Mouse (Mus musculus) liver, embryonic 14.5 days (tissue): ENCODE measurements around the gene Slfn2. TPM values are rescaled to one million over a fixed set of nuclear protein-coding genes. Genes with fewer than 3 reads are reported as not detected.
A peak's percentile ranks its signal among the peaks of the same experiment; 100 is the strongest.

Experiments used
- ATAC-seq: fragments of 200-750 bp; cut with Nextera tagmentation; 2 replicates; pipeline ENCODE4 v1.8.0; 2017; ENCODE audit warnings: moderate number of reproducible peaks, mild to moderate bottlenecking, moderate library complexity; ENCODE audit not compliant: insufficient read depth
- DNase-seq, 3 experiments: peaks; one replicate each; pipeline ENCODE4 v3.0.0-alpha.2; 2012 to 2013; ENCODE audit warnings: low read depth in 3 of 3, low spot score in 3 of 3
- H3K27ac ChIP-seq: fragments of 300-500 bp; sonication (generic); 2 replicates; pipeline ENCODE4 v1.5.1; 2014; ENCODE audit warnings: moderate library complexity, mild to moderate bottlenecking, control low read depth, inconsistent platforms
- H3K27me3 ChIP-seq: fragments of 300-500 bp; sonication (generic); 2 replicates; pipeline ENCODE4 v1.6.1; 2014; ENCODE audit warnings: mild to moderate bottlenecking, low read length, moderate library complexity; ENCODE audit not compliant: control insufficient read depth, insufficient read depth
- H3K36me3 ChIP-seq: fragments of 300-500 bp; sonication (generic); replicated peaks from 2 replicates; pipeline ENCODE4 v1.6.1; 2014; ENCODE audit warnings: low read depth; ENCODE audit not compliant: control insufficient read depth, insufficient read depth
- H3K4me1 ChIP-seq, 2 experiments: fragments of 200-500 bp in 1 of 2; fragments of 300-500 bp in 1 of 2; sonication (generic) in 1 of 2; replicated peaks; 2 replicates each; pipeline ENCODE4 v1.6.1; 2012 to 2014; ENCODE audit warnings: antibody characterized with exemption in 1 of 2, inconsistent platforms in 1 of 2, low read length in 1 of 2; ENCODE audit not compliant: control insufficient read depth in 2 of 2, insufficient read depth in 2 of 2
- H3K4me2 ChIP-seq: fragments of 300-500 bp; sonication (generic); 2 replicates; pipeline ENCODE4 v1.6.1; 2014; ENCODE audit warnings: low read depth, mild to moderate bottlenecking, control low read depth, moderate library complexity
- H3K4me3 ChIP-seq, 2 experiments: fragments of 200-500 bp in 1 of 2; fragments of 300-500 bp in 1 of 2; sonication (generic) in 1 of 2; 2 replicates each; pipeline ENCODE4 v1.5.1; 2012 to 2014; ENCODE audit warnings: low read depth in 2 of 2, low read length in 2 of 2, mild to moderate bottlenecking in 2 of 2, control low read depth in 1 of 2, inconsistent platforms in 1 of 2, moderate library complexity in 1 of 2; ENCODE audit not compliant: insufficient read depth in 1 of 2
- H3K9ac ChIP-seq: fragments of 300-500 bp; sonication (generic); replicated peaks from 2 replicates; pipeline ENCODE4 v1.6.1; 2014; ENCODE audit warnings: mild to moderate bottlenecking, control low read depth, moderate library complexity
- H3K9me3 ChIP-seq: fragments of 300-500 bp; sonication (generic); 2 replicates; pipeline ENCODE4 v1.6.1; 2016; ENCODE audit warnings: low read length, mixed read lengths; ENCODE audit not compliant: control insufficient read depth
- CTCF ChIP-seq: IDR thresholded peaks from 2 replicates; pipeline ENCODE4 v1.5.1; 2016; ENCODE audit warnings: antibody characterized with exemption, low read depth, control low read depth
- EP300 ChIP-seq: IDR thresholded peaks from 2 replicates; pipeline ENCODE4 v1.6.1; 2016; ENCODE audit warnings: antibody characterized with exemption, low read depth
- WGBS: fragments of 180-500 bp; shearing (Covaris S2); extraction: QIAGEN DNeasy Blood & Tissue Kit; methylation state at CpG from one replicate; pipeline ENCODE4 v1.1.7; 2014; ENCODE audit not compliant: insufficient replicate concordance; 5-methylcytosine and 5-hydroxymethylcytosine counted together
- polyA plus RNA-seq, 2 experiments: library from polyadenylated mRNA; depleted of rRNA in 1 of 2; stranded (reverse) in 1 of 2; unstranded in 1 of 2; fragments of >200 nt; fragmentation: Nextera tagmentation in 1 of 2; extraction: Ambion mirVana in 1 of 2; gene quantifications; 2 replicates each; pipeline versions ENCODE4 v1.2.1 to v1.2.3; 2012 to 2014

The Slfn2 gene
- polyA plus RNA-seq, 2 experiments, result 3.6 to 8.8 TPM

- WGBS, result 4% methylated on average over 3 of the region's 3 CpGs
- Histone ChIP-seq H3K36me3 (no peaks in the 10 kb centered on the region), H3K9ac (no peak overlapping the region), H3K4me2 (no peak overlapping the region), H3K4me1 (peaks cover 0 to 16% of the 10 kb centered on the region in 2 experiments; a peak in 2 of 4 replicates), H3K4me3 (no peak overlapping the region), H3K27me3 (no peaks in the 10 kb centered on the region), H3K9me3 (no peaks in the 10 kb centered on the region), H3K27ac (peak overlapping the region; percentile 13; the same call in 1 of the 2 replicates)
- ATAC-seq (no peak), DNase-seq (peak in 2 of 3 experiments; percentile 18 to 29)
- TF ChIP-seq EP300 (no peak), CTCF (no peak)
Observed at GRCm38 (mm10) chr11:83077714-83078422, 13.0 kb downstream of the Slfn2 start.

GRCm38 (mm10) chr11:83078423-83079140 lies 13.7 kb downstream of the Slfn2 start:
- H3K27ac ChIP-seq, result no peak overlapping the region
- no peak overlapping the region for H3K9ac ChIP-seq
- peaks cover 0 to 16% of the 10 kb centered on the region in 2 experiments; a peak in 2 of 4 replicates for H3K4me1 ChIP-seq
- H3K4me2 ChIP-seq, result no peak overlapping the region
- 33% methylated on average over 5 of the region's 5 CpGs for WGBS
- ATAC-seq, result no peak
- H3K4me3 ChIP-seq, result no peak overlapping the region
- no peak for TF ChIP-seq CTCF
- TF ChIP-seq EP300, result no peak
- H3K36me3 ChIP-seq, result no peaks in the 10 kb centered on the region
- H3K27me3 ChIP-seq, result no peaks in the 10 kb centered on the region
- no peaks in the 10 kb centered on the region for H3K9me3 ChIP-seq
- no peak for DNase-seq

- no peaks in the 10 kb centered on the region for H3K36me3 ChIP-seq
- no peak overlapping the region for H3K4me2 ChIP-seq
- no peak for DNase-seq
- no peaks in the 10 kb centered on the region for H3K27me3 ChIP-seq
- H3K4me3 ChIP-seq, result no peak overlapping the region
- H3K27ac ChIP-seq, result no peak overlapping the region
- H3K9me3 ChIP-seq, result no peaks in the 10 kb centered on the region
- no peak for ATAC-seq
- 11% methylated on average over 9 of the region's 9 CpGs for WGBS
- peaks cover 0 to 16% of the 10 kb centered on the region in 2 experiments; a peak in 2 of 4 replicates for H3K4me1 ChIP-seq
- H3K9ac ChIP-seq, result no peak overlapping the region
- TF ChIP-seq CTCF (no peak), EP300 (no peak)
Observed at GRCm38 (mm10) chr11:83079487-83080199, 14.7 kb downstream of the Slfn2 start.

GRCm38 (mm10) chr11:83082741-83083473 lies 18.0 kb downstream of the Slfn2 start:
- Histone ChIP-seq H3K9ac (no peak overlapping the region), H3K27ac (no peak overlapping the region), H3K9me3 (no peaks in the 10 kb centered on the region), H3K4me2 (no peak overlapping the region), H3K4me3 (no peak overlapping the region), H3K27me3 (no peaks in the 10 kb centered on the region), H3K36me3 (no peaks in the 10 kb centered on the region), H3K4me1 (peaks cover 0 to 13% of the 10 kb centered on the region in 2 experiments; a peak in 2 of 4 replicates)
- ATAC-seq (no peak), DNase-seq (no peak)
- 50% methylated on average over 7 of the region's 7 CpGs for WGBS
- no peak for TF ChIP-seq EP300
- TF ChIP-seq CTCF, result no peak
